Comparison of ENCODE assay signal across 20 mouse cellular contexts in genomic region chr14:17743713-17744158, GRCm38 (mm10).
A peak's percentile ranks its signal among the peaks of the same experiment; 100 is the strongest.
DNase-seq lines count a peak whose midpoint lies in the region; ATAC-seq and TF ChIP-seq lines count a peak whose summit lies in the region.
"Had no signal": no experiment of that assay in that cellular context is flagged by ENCODE, and none has a peak within 500 bp of the region (broad histone marks: within the 10 kb centered on the region; RNA-seq: fewer than 3 reads in every experiment).

No protein-coding gene starts in this region.

- ATAC-seq in frontal cortex, adult (ENCODE audit: low TSS enrichment): peak; percentile 83
- ATAC-seq: liver, postnatal 0 days had no signal

- DNase-seq in frontal cortex, postnatal 14 days (ENCODE audit: low spot score in 2 of 2): no peak
- peak; percentile 8 to 18 for DNase-seq in heart, adult 9 months (ENCODE audit: low spot score in 2 of 2)
- no peak for DNase-seq in heart, postnatal 4 days
- no peak for DNase-seq in testis, postnatal 10 days (ENCODE audit: low spot score)
- DNase-seq in adrenal gland, adult 2 months: no peak
- DNase-seq in adrenal gland, postnatal 25 days: no peak
- DNase-seq: adrenal gland, postnatal 14 days; cerebellum, adult 11-12 months; cerebellum, postnatal 10 days; liver; liver, postnatal 0 days; lung, postnatal 14 days; thymus, postnatal 4 days had no signal

- peak overlapping the region; percentile 21; the same call in 1 of the 2 replicates for H3K27ac ChIP-seq in testis, adult 2 months (ENCODE audit: control insufficient read depth, insufficient read depth, low read depth, low read length)
- H3K27ac ChIP-seq: forebrain, embryonic 10.5 days; hindbrain, embryonic 12.5 days; kidney, postnatal 0 days; limb, embryonic 10.5 days; neural tube, embryonic 15.5 days had no signal

- H3K4me1 ChIP-seq in testis, adult 2 months (ENCODE audit: control insufficient read depth, insufficient read depth, low read length): no peaks in the 10 kb centered on the region

- H3K4me3 ChIP-seq in testis, adult 2 months (ENCODE audit: control insufficient read depth, low read depth, low read length): no peak overlapping the region
- H3K4me3 ChIP-seq: forebrain, embryonic 10.5 days; hindbrain, embryonic 12.5 days; limb, embryonic 10.5 days; neural tube, embryonic 15.5 days had no signal

- H3K36me3 ChIP-seq in testis, adult 2 months (ENCODE audit: control insufficient read depth, insufficient read depth, low read length): no peaks in the 10 kb centered on the region
- H3K36me3 ChIP-seq: forebrain, embryonic 10.5 days; hindbrain, embryonic 12.5 days; limb, embryonic 10.5 days; neural tube, embryonic 15.5 days had no signal

- TF ChIP-seq CTCF in testis, adult 2 months (IDR thresholded peaks at IDR 0.05; ENCODE audit: control insufficient read depth, insufficient read depth, insufficient replicate concordance, low read depth, low read length): no peak

- no peaks in the 10 kb centered on the region for H3K27me3 ChIP-seq in testis, adult 2 months (ENCODE audit: control insufficient read depth, insufficient read depth, low read length)
- H3K27me3 ChIP-seq: hindbrain, embryonic 12.5 days; neural tube, embryonic 15.5 days had no signal

- TF ChIP-seq POLR2A in testis, adult 2 months (IDR thresholded peaks at IDR 0.05; ENCODE audit: control insufficient read depth, low read depth, low read length): no peak

Comparison
In these comparisons a context has a peak if more than half of its experiments do, and no peak if none do; other contexts are left out.
1. DNase-seq: peak in heart, adult 9 months (2 of 2); none in frontal cortex, postnatal 14 days (0 of 2), heart, postnatal 4 days (single experiment), testis, postnatal 10 days (single experiment), adrenal gland, adult 2 months (single experiment) and adrenal gland, postnatal 25 days (single experiment).